Mouse (Mus musculus) erythroid progenitor cell, adult 5-6 weeks (primary cell): ENCODE data around the gene Gabrg1. TPM values are rescaled to one million over a fixed set of nuclear protein-coding genes. Genes with fewer than 3 reads are reported as not detected.

Source experiments
- ATAC-seq: replicated peaks from 2 replicates; pipeline ENCODE4 v1.8.0; 2016; ENCODE audit warnings: moderate number of reproducible peaks, mild to moderate bottlenecking, moderate TSS enrichment, inconsistent platforms; ENCODE audit not compliant: poor library complexity, low FRiP score, severe bottlenecking
- total RNA-seq, 2 experiments: library from RNA; stranded (forward) in 1 of 2; stranded (reverse) in 1 of 2; fragments of 150-400 nt in 1 of 2; fragments of 186-747, 209-891 nt in 1 of 2; gene quantifications; 2 replicates each; pipeline versions ENCODE4 v1.2.3 to v1.2.4; 2015 to 2017; ENCODE audit warnings: low replicate concordance in 2 of 2

Gabrg1 gene
- total RNA-seq (2015; ENCODE audit: low replicate concordance) (not detected in 2 replicates), total RNA-seq (2017; ENCODE audit: low replicate concordance) (not detected in 2 replicates)

- no peak for ATAC-seq
These were observed at the start of gene Gabrg1 for GRCm38 (mm10) chr5:70842192-70843095. Gene Gabrg1, minus strand, starts transcription at chr5:70842617.

GRCm38 (mm10) chr5:70884026-70884425, 41.6 kb upstream of the Gabrg1 start:
- ATAC-seq: no peak

GRCm38 (mm10) chr5:70870081-70870480, 27.7 kb upstream of the Gabrg1 start:
- ATAC-seq: no peak

GRCm38 (mm10) chr5:70843096-70843734, 798 bp upstream of the Gabrg1 start:
- no peak for ATAC-seq

- no peak for ATAC-seq
These were observed 23.7 kb downstream of the Gabrg1 start for GRCm38 (mm10) chr5:70818681-70819080.

- no peak for ATAC-seq
These were observed 106.3 kb downstream of the Gabrg1 start for GRCm38 (mm10) chr5:70736156-70736555.

GRCm38 (mm10) chr5:70704361-70704760, 138.1 kb downstream of the Gabrg1 start:
- no peak for ATAC-seq
